In genomic region chr4:143099288-143100039, GRCm38 (mm10) we compare ENCODE assay signal across 14 mouse cellular contexts.
DNase-seq lines count a peak whose midpoint lies in the region; ATAC-seq and TF ChIP-seq lines count a peak whose summit lies in the region.
"Had no signal": no experiment of that assay in that cellular context is flagged by ENCODE, and none has a peak within 500 bp of the region (broad histone marks: within the 10 kb centered on the region; RNA-seq: fewer than 3 reads in every experiment).

No protein-coding gene starts in this region.

- peak; percentile 46 for ATAC-seq in inflammation-experienced regulatory T-cells, adult 6 months
- ATAC-seq in midbrain, postnatal 0 days (ENCODE audit: low FRiP score), result no peak
- ATAC-seq: intestine, embryonic 15.5 days; liver, embryonic 12.5 days had no signal

- H3K9me3 ChIP-seq in midbrain, postnatal 0 days (ENCODE audit: low read length), result no peaks in the 10 kb centered on the region
- H3K9me3 ChIP-seq: intestine, embryonic 15.5 days; liver, embryonic 12.5 days; midbrain, embryonic 12.5 days; neural tube, embryonic 13.5 days had no signal

- H3K4me2 ChIP-seq in midbrain, postnatal 0 days (ENCODE audit: low read depth, low read length, poor library complexity, severe bottlenecking), result no peak overlapping the region
- H3K4me2 ChIP-seq: intestine, embryonic 15.5 days; liver, embryonic 12.5 days; midbrain, embryonic 12.5 days; neural tube, embryonic 13.5 days had no signal

- no peak overlapping the region for H3K27ac ChIP-seq in midbrain, postnatal 0 days (ENCODE audit: low read depth, low read length)
- H3K27ac ChIP-seq: heart, adult 2 months; intestine, embryonic 15.5 days; liver, embryonic 12.5 days; midbrain, embryonic 12.5 days; neural tube, embryonic 13.5 days had no signal

- DNase-seq in CD4-positive helper T cell, adult 2 months (ENCODE audit: low read depth, low spot score), result peak; percentile 59
- DNase-seq in embryo, embryonic 10.5 days (ENCODE audit: low spot score), result peak; percentile 46
- peak; percentile 69 to 77 for DNase-seq in lung, postnatal 4 days
- DNase-seq in midbrain, postnatal 0 days (ENCODE audit: low spot score), result no peak
- DNase-seq in adrenal gland, postnatal 36 days, result no peak
- DNase-seq in kidney, postnatal 4 days, result no peak
- DNase-seq: cerebellum, adult 9-11 months; heart, adult 2 months; thymus, adult 18-20 months had no signal

- no peak for TF ChIP-seq CTCF in midbrain, postnatal 0 days (IDR thresholded peaks at IDR 0.05)

- no peak overlapping the region for H3K4me3 ChIP-seq in midbrain, postnatal 0 days (ENCODE audit: low read depth, low read length)
- H3K4me3 ChIP-seq: heart, adult 2 months; intestine, embryonic 15.5 days; liver, embryonic 12.5 days; midbrain, embryonic 12.5 days; neural tube, embryonic 13.5 days had no signal

- no peaks in the 10 kb centered on the region for H3K4me1 ChIP-seq in midbrain, postnatal 0 days (ENCODE audit: insufficient read depth, low read length)
- H3K4me1 ChIP-seq: intestine, embryonic 15.5 days; liver, embryonic 12.5 days; midbrain, embryonic 12.5 days had no signal

- no peaks in the 10 kb centered on the region for H3K36me3 ChIP-seq in midbrain, postnatal 0 days (ENCODE audit: insufficient read depth, low read length)
- H3K36me3 ChIP-seq: intestine, embryonic 15.5 days; liver, embryonic 12.5 days; midbrain, embryonic 12.5 days; neural tube, embryonic 13.5 days had no signal

- no peak overlapping the region for H3K9ac ChIP-seq in midbrain, postnatal 0 days (replicated peaks; ENCODE audit: low read length, poor library complexity, severe bottlenecking)
- H3K9ac ChIP-seq: intestine, embryonic 15.5 days; liver, embryonic 12.5 days; midbrain, embryonic 12.5 days; neural tube, embryonic 13.5 days had no signal

- 58% methylated on average over 11 of the region's 11 CpGs for WGBS in midbrain, postnatal 0 days

- no peaks in the 10 kb centered on the region for H3K27me3 ChIP-seq in midbrain, postnatal 0 days (ENCODE audit: insufficient read depth, low read length)
- H3K27me3 ChIP-seq: intestine, embryonic 15.5 days; liver, embryonic 12.5 days; midbrain, embryonic 12.5 days; neural tube, embryonic 13.5 days had no signal

Comparison
In these comparisons a context has a peak if more than half of its experiments do, and no peak if none do; other contexts are left out.
1. DNase-seq: peak in CD4-positive helper T cell, adult 2 months (single experiment), embryo, embryonic 10.5 days (single experiment) and lung, postnatal 4 days (2 of 2); none in midbrain, postnatal 0 days (single experiment), adrenal gland, postnatal 36 days (0 of 2) and kidney, postnatal 4 days (0 of 2).